In genomic region chr4:133213661-133214060, GRCm38 (mm10) we compare ENCODE assay signal across 10 mouse cellular contexts. TPM values are rescaled to one million over a fixed set of nuclear protein-coding genes. Genes with fewer than 3 reads are reported as not detected.
DNase-seq lines count a peak whose midpoint lies in the region; ATAC-seq and TF ChIP-seq lines count a peak whose summit lies in the region.
"Had no signal": no experiment of that assay in that cellular context is flagged by ENCODE, and none has a peak within 500 bp of the region (broad histone marks: within the 10 kb centered on the region; RNA-seq: fewer than 3 reads in every experiment).

No protein-coding gene starts in this region.

- WGBS in kidney, embryonic 14.5 days: 10% methylated on average over 10 of the region's 10 CpGs
- 57% methylated on average over 10 of the region's 10 CpGs for WGBS in kidney, adult 2 months
- 8% methylated on average over 10 of the region's 10 CpGs for WGBS in hindbrain, embryonic 10.5 days
- 7% methylated on average over 10 of the region's 10 CpGs for WGBS in midbrain, embryonic 13.5 days

- H3K36me3 ChIP-seq in kidney, embryonic 14.5 days (ENCODE audit: control insufficient read depth, insufficient read depth, low read length): no peaks in the 10 kb centered on the region
- H3K36me3 ChIP-seq in kidney, adult 2 months (ENCODE audit: control insufficient read depth, insufficient read depth, low read length): no peaks in the 10 kb centered on the region
- H3K36me3 ChIP-seq in hindbrain, embryonic 10.5 days: no peaks in the 10 kb centered on the region
- H3K36me3 ChIP-seq in midbrain, embryonic 13.5 days: no peaks in the 10 kb centered on the region

- H3K9me3 ChIP-seq in kidney, embryonic 14.5 days (ENCODE audit: control insufficient read depth, low read length): no peaks in the 10 kb centered on the region
- no peaks in the 10 kb centered on the region for H3K9me3 ChIP-seq in hindbrain, embryonic 10.5 days
- H3K9me3 ChIP-seq in midbrain, embryonic 13.5 days: no peaks in the 10 kb centered on the region

- H3K27me3 ChIP-seq in kidney, embryonic 14.5 days (ENCODE audit: control insufficient read depth, insufficient read depth, low read length): peaks cover 20% of the 10 kb centered on the region; the same call in 1 of the 2 replicates
- no peaks in the 10 kb centered on the region for H3K27me3 ChIP-seq in kidney, adult 2 months (replicated peaks; ENCODE audit: control insufficient read depth, insufficient read depth, low read length)
- peaks cover 83% of the 10 kb centered on the region for H3K27me3 ChIP-seq in hindbrain, embryonic 10.5 days (ENCODE audit: insufficient read depth, poor library complexity, severe bottlenecking)
- H3K27me3 ChIP-seq in midbrain, embryonic 13.5 days: peaks cover 50% of the 10 kb centered on the region

- no peak for TF ChIP-seq CTCF in kidney, adult 2 months (conservative IDR thresholded peaks at IDR 0.05; ENCODE audit: insufficient read depth, insufficient read length, low read depth, low read length)

- H3K4me2 ChIP-seq in kidney, embryonic 14.5 days (replicated peaks; ENCODE audit: low read depth, low read length): peak overlapping the region; percentile 98
- H3K4me2 ChIP-seq in midbrain, embryonic 13.5 days (replicated peaks): peak overlapping the region; percentile 89

- H3K4me1 ChIP-seq in kidney, embryonic 14.5 days (ENCODE audit: control insufficient read depth, insufficient read depth, low read length): peaks cover 13% of the 10 kb centered on the region
- H3K4me1 ChIP-seq in kidney, adult 2 months (ENCODE audit: control insufficient read depth, insufficient read depth, low read length): peaks cover 7% of the 10 kb centered on the region; the same call in 1 of the 2 replicates
- H3K4me1 ChIP-seq in hindbrain, embryonic 10.5 days (replicated peaks): peaks cover 42% of the 10 kb centered on the region
- peaks cover 25% of the 10 kb centered on the region for H3K4me1 ChIP-seq in midbrain, embryonic 13.5 days (replicated peaks)

- ATAC-seq in kidney, embryonic 14.5 days (ENCODE audit: low FRiP score, low TSS enrichment): no peak
- ATAC-seq in midbrain, embryonic 13.5 days: no peak

- H3K9ac ChIP-seq in kidney, embryonic 14.5 days (ENCODE audit: low read depth, low read length): no peak overlapping the region
- no peak overlapping the region for H3K9ac ChIP-seq in midbrain, embryonic 13.5 days (replicated peaks)

- no peak for DNase-seq in kidney, adult 2 months
- peak; percentile 52 for DNase-seq in NIH3T3 (ENCODE audit: low read depth)
- DNase-seq in hindbrain, embryonic 10.5 days (ENCODE audit: low spot score): no peak
- DNase-seq in frontal cortex, adult 2 months (ENCODE audit: extremely low spot score in 1 of 2, low spot score in 1 of 2): no peak
- no peak for DNase-seq in right cerebral cortex, adult 18-20 months
- no peak for DNase-seq in adrenal gland, postnatal 25 days

- TF ChIP-seq POLR2A in kidney, adult 2 months (IDR thresholded peaks at IDR 0.05; ENCODE audit: low read depth, low read length): no peak

- no peak overlapping the region for H3K27ac ChIP-seq in kidney, embryonic 14.5 days (ENCODE audit: low read depth, low read length)
- H3K27ac ChIP-seq in kidney, adult 2 months (ENCODE audit: insufficient read depth, low read depth, low read length): no peak overlapping the region
- no peak overlapping the region for H3K27ac ChIP-seq in hindbrain, embryonic 10.5 days
- H3K27ac ChIP-seq in midbrain, embryonic 13.5 days: no peak overlapping the region; the same call in 1 of the 2 replicates
- H3K27ac ChIP-seq: macrophage had no signal

- H3K4me3 ChIP-seq in kidney, embryonic 14.5 days (ENCODE audit: low read length): peak overlapping the region; percentile 73
- no peak overlapping the region for H3K4me3 ChIP-seq in kidney, adult 2 months (ENCODE audit: insufficient read depth, low read depth, low read length)
- H3K4me3 ChIP-seq in hindbrain, embryonic 10.5 days: peak overlapping the region; percentile 79
- peak overlapping the region; percentile 61; the same call in 1 of the 2 replicates for H3K4me3 ChIP-seq in midbrain, embryonic 13.5 days (replicated peaks)

RNA-seq across cellular contexts. Expression of gene Gpr3, which starts 1.3 kb away (rescaled TPM):
- polyA plus RNA-seq in kidney, embryonic 14.5 days (2014; fragmentation: Nextera tagmentation; extraction: Ambion mirVana): 0.53 TPM in 1 of 2 replicates, not detected in the other
- 0.39 and 0.53 TPM in 2 replicates for polyA plus RNA-seq in kidney, adult 2 months (2012; rRNA removed)
- 0.32 and 0.35 TPM in 2 replicates for polyA plus RNA-seq in hindbrain, embryonic 10.5 days (2016; fragmentation: Nextera tagmentation; extraction: Ambion mirVana)
- polyA plus RNA-seq in midbrain, embryonic 13.5 days (2015; fragmentation: Nextera tagmentation; extraction: Ambion mirVana): 0.22 and 0.67 TPM in 2 replicates
- 8.9 and 14.7 TPM in 2 replicates for polyA plus RNA-seq in frontal cortex, adult 2 months (2012; rRNA removed)
- not detected in 2 replicates for total RNA-seq in adrenal gland, postnatal 25 days (2021)
- polyA plus RNA-seq: macrophage; small intestine, adult 2 months had no signal

RNA-seq across cellular contexts. Expression of gene Cd164l2, which starts 1.7 kb away (rescaled TPM):
- polyA plus RNA-seq in kidney, embryonic 14.5 days (2014; fragmentation: Nextera tagmentation; extraction: Ambion mirVana): 6.9 and 7.6 TPM in 2 replicates
- 15.3 and 17.7 TPM in 2 replicates for polyA plus RNA-seq in kidney, adult 2 months (2012; rRNA removed)
- 1.1 and 2.2 TPM in 2 replicates for polyA plus RNA-seq in hindbrain, embryonic 10.5 days (2016; fragmentation: Nextera tagmentation; extraction: Ambion mirVana)
- 0.67 and 1.3 TPM in 2 replicates for polyA plus RNA-seq in midbrain, embryonic 13.5 days (2015; fragmentation: Nextera tagmentation; extraction: Ambion mirVana)
- polyA plus RNA-seq in frontal cortex, adult 2 months (2012; rRNA removed): 8.1 and 9.9 TPM in 2 replicates
- total RNA-seq in adrenal gland, postnatal 25 days (2021): 1.4 and 1.5 TPM in 2 replicates
- polyA plus RNA-seq: macrophage had no signal

RNA-seq across cellular contexts. Expression of gene Map3k6, which starts 27.0 kb away (rescaled TPM):
- 2.8 and 4.1 TPM in 2 replicates for polyA plus RNA-seq in kidney, embryonic 14.5 days (2014; fragmentation: Nextera tagmentation; extraction: Ambion mirVana)
- polyA plus RNA-seq in kidney, adult 2 months (2012; rRNA removed): 3.8 and 4.3 TPM in 2 replicates
- polyA plus RNA-seq in hindbrain, embryonic 10.5 days (2016; fragmentation: Nextera tagmentation; extraction: Ambion mirVana): 1.7 and 1.9 TPM in 2 replicates
- polyA plus RNA-seq in midbrain, embryonic 13.5 days (2015; fragmentation: Nextera tagmentation; extraction: Ambion mirVana): 0.79 and 2.3 TPM in 2 replicates
- 3.9 and 4.0 TPM in 2 replicates for polyA plus RNA-seq in frontal cortex, adult 2 months (2012; rRNA removed)
- 15.7 and 20.1 TPM in 2 replicates for total RNA-seq in adrenal gland, postnatal 25 days (2021)

RNA-seq across cellular contexts. Expression of gene Sytl1, which starts 49.3 kb away (rescaled TPM):
- 0.70 and 1.1 TPM in 2 replicates for polyA plus RNA-seq in kidney, embryonic 14.5 days (2014; fragmentation: Nextera tagmentation; extraction: Ambion mirVana)
- 5.9 TPM in 2 replicates for polyA plus RNA-seq in kidney, adult 2 months (2012; rRNA removed)
- 1.2 and 1.6 TPM in 2 replicates for polyA plus RNA-seq in hindbrain, embryonic 10.5 days (2016; fragmentation: Nextera tagmentation; extraction: Ambion mirVana)
- polyA plus RNA-seq in midbrain, embryonic 13.5 days (2015; fragmentation: Nextera tagmentation; extraction: Ambion mirVana): 0.40 and 0.66 TPM in 2 replicates
- polyA plus RNA-seq in frontal cortex, adult 2 months (2012; rRNA removed): 1.2 and 1.6 TPM in 2 replicates
- total RNA-seq in adrenal gland, postnatal 25 days (2021): 1.9 and 2.0 TPM in 2 replicates
- polyA plus RNA-seq: macrophage had no signal
